Mouse (Mus musculus) layer of hippocampus, adult 11-12 months (tissue): ENCODE results near the gene Eml3.

Experiments used
- DNase-seq: peaks from one replicate; pipeline ENCODE4 v3.0.0; 2022; ENCODE audit warnings: low spot score

The Eml3 gene

GRCm38 (mm10) chr19:8919000-8919399 lies 10.4 kb upstream of the Eml3 start:
- DNase-seq, result no peak

DNA sequence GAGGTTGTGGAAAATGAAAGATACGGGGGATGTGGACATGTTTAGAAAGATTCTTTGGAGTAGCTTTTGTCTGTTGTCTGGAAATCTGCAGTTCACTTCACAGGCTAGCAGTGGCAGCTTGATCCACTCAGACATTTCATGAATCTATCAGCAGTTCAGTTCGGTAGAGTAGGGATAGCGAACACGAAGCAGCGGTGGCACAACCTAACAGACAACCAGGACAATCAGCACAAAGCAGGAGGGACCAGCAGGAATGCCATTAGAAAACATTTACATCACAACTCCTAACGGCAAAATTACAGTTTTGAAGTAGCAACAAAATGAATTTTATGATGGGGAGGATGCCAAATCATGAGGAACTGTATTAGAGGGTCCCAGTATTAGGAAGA lies 9.7 kb upstream of the Eml3 start:
- DNase-seq, result no peak

GRCm38 (mm10) chr19:8920073-8920736 lies 9.1 kb upstream of the Eml3 start, which contains the start of gene B3gat3:
B3gat3 (plus strand) TSS chr19:8920374.
- DNase-seq, result peak; percentile 95

DNA sequence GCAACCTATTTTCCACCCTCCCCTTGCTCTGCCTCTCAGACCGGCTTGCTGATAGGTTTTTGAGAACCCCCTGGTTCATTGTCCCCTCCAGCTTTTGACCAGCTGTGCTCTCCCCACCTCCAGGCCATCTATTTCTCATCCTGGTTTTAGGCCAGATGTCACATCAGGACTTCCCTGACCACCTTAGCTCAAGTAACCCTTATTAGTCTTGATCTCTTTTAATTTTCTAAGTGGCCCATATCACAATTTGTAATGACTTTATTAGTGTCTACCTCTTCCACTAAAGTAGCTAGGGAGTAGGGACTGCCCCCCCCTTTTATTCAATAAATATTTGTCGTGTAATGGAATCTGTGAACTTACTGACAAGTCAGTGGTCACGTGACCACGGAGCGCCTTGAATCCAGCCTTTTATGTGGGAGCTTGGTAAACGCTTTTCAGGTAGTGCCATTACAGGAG lies 8.5 kb upstream of the Eml3 start:
- DNase-seq, result no peak

GRCm38 (mm10) chr19:8921741-8922140 lies 7.6 kb upstream of the Eml3 start:
- DNase-seq, result no peak

GRCm38 (mm10) chr19:8926766-8927165 lies 2.6 kb upstream of the Eml3 start:
- DNase-seq, result no peak

DNA sequence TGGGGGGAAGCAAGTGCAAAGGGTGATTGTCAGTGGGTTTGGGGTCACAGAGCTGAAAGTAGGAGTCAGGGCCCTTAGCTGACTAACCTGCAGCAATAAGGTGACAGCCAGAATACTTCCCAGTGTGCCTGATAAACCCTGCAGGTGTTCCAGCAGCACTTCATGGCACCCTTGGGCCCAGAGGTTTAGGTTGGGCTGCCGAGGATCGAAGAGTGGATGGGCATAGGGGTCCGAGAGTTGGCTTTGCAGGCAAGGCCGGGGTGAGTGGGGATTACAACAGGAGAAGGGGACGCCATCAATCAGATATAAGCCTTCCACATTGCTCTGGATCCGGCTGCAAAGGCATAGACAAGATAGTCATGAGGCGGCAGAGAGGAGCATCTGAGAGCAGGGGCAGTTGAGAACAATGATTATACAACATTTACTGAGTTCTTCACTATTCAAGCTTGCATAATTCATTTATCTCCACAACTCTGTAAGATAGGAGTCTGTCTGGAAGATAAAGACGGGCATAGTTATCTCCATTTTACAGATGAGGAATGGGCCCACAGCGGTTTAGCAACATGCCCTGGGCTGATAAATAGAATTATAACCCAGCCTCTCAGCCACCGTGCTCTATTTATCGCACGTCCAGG lies 1.3 kb upstream of the Eml3 start:
- no peak for DNase-seq

GRCm38 (mm10) chr19:8928689-8929223 lies 596 bp upstream of the Eml3 start:
- no peak for DNase-seq

- no peak for DNase-seq
Observed at GRCm38 (mm10) chr19:8930117-8930516, 765 bp downstream of the Eml3 start.

DNA sequence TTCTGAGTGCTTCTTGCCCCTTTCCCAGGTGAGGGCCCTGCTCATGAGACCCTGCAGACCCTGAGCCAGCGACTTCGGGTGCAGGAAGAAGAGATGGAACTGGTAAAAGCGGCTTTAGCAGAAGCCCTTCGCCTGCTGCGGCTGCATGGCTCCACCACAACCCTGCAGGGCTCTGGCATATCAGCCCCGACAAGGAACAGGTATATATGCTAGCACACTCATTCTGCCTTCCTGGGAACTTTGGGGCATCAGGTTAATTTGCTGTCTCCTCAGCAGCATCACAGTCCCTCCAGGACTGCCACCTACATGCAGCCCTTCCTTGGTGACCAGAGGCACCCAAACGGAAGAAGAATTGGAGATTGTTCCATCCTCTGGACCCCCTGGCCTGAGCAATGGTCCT lies 1.4 kb downstream of the Eml3 start:
- DNase-seq, result no peak

- DNase-seq, result no peak
Observed at GRCm38 (mm10) chr19:8936736-8937135, 7.4 kb downstream of the Eml3 start.

GRCm38 (mm10) chr19:8940526-8941133 lies 11.3 kb downstream of the Eml3 start:
- no peak for DNase-seq

GRCm38 (mm10) chr19:8941136-8941514 lies 11.8 kb downstream of the Eml3 start:
- no peak for DNase-seq

DNA sequence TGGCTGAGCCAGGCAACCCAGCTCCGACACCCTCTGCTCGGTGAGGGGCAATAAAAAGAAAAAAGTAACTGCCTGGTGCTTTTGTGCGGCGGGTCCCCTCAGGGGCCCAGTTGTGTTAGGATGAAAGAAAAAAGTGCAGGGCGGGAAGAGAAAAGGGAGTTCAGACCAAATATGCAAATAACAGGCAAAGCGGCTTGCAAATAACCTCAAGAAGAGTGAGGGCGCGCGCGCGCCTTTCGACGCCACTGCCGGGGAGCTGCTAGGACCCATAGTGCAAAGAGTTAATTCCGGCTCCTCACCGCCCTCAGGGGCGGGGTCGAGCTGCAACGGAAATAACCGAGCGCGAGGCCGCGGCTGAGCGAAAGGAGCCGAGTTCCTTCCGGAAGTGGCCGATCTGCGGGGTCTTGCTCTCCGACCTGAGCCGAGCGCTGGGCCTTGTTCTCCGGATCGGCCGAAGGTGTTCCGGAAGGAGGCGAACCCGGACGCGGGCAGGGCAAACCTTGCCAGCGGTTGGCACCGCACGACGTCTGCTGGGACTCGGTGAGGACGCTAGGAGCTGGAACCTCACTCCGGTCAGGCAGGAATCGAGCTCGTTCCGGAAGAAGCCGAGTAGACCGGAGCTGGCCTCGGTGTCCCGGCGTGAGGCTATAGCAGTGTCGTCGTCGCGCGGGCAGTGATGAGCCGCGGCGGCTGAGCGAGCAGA lies 12.3 kb downstream of the Eml3 start, which contains the start of gene Mta2:
Mta2 (plus strand) TSS at position 361 of the 703 bp plus-strand sequence.
- peak; percentile 94 for DNase-seq

- no peak for DNase-seq
Observed at GRCm38 (mm10) chr19:8942276-8942964, 13.1 kb downstream of the Eml3 start.

DNA sequence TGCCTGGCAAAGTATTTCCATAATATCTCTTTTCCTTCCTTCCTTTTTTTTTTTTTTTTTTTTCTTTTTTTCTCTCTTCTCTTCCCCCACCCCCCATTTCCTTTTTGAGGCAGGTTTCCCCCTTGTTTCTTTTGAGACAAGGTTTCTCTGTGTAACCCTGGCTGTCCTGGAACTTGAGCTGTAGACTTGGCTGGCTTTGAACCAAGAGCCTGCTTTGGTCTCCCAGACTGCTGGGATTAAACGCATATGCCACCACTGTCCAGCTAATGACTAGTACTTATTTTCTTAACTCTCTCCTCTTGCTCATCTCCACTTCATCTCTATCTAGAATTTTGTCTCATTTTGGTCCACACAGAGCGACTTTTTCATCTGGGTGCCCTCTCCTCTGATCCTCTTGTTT lies 13.7 kb downstream of the Eml3 start:
- no peak for DNase-seq

- no peak for DNase-seq
Observed at GRCm38 (mm10) chr19:8944062-8944461, 14.7 kb downstream of the Eml3 start.

DNA sequence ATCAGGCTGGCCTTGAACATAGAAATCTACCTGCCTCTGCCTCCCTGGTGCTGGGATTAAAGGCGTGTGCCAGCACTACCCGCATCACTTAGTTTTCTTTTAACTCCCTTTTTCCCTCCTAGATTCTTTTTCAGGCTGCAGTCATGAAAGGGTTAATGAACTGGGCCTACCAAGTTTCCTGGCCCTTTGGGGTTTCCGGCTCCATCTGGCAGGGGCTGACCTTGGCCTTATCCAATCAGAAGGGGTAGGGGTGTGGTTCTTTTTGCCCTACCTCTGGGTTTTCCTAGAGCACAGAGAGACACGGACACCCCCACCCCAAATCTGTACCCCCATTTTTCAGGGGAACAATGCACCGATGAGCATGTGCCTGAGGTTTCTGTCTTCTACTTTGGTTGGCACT lies 15.4 kb downstream of the Eml3 start:
- DNase-seq, result peak; percentile 58

DNA sequence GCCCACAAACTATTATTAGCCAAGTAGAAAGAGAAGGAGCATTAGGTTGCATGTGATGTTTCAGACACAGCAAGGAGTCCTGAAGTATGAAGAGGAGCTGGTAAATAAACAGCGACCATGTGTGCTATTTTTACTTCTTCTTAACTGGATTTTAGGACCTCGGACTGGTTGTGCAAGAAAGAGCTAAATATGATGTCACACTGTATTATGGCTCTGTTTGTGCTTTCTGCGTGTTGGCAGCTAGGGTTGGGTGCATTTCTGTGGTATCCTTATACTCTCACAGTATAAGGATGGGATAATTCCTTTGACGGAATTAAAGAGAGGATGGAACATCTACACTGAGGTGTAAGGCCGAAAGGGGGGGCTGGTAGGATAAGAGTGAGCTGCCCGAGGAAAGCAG lies 15.9 kb downstream of the Eml3 start:
- DNase-seq, result no peak

DNA sequence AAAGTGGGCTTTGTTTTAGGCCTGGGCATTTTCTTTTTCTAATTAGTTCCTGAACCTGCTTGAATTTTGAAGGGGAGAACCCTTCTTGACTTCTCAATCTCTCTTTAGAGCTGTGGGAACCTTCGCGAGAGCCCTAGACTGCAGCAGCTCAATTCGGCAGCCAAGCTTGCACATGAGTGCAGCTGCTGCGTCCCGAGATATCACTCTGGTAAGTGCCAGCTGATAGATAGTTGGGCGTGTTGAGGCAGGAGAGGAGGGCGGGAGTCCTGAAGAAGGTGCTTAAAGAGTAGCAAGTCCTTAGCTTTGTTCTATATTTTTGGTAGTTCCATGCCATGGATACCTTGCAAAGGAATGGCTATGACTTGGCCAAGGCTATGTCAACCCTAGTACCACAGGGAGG lies 17.6 kb downstream of the Eml3 start:
- no peak for DNase-seq

- no peak for DNase-seq
Observed at GRCm38 (mm10) chr19:8950190-8950589, 20.8 kb downstream of the Eml3 start.

GRCm38 (mm10) chr19:8952241-8952640 lies 22.9 kb downstream of the Eml3 start:
- DNase-seq, result no peak
